Mouse (Mus musculus) G1E (cell line): ENCODE measurements around the gene Gm11214. TPM values are rescaled to one million over a fixed set of nuclear protein-coding genes. Genes with fewer than 3 reads are reported as not detected.

Source experiments
- ATAC-seq: 2 replicates; pipeline ENCODE4 v1.8.0; 2016; ENCODE audit warnings: mild to moderate bottlenecking; ENCODE audit not compliant: insufficient number of reproducible peaks, poor library complexity, low FRiP score, severe bottlenecking; ENCODE audit errors: extremely low read depth
- DNase-seq: peaks from one replicate; pipeline ENCODE4 v3.0.0; 2012; ENCODE audit warnings: low spot score
- H3K27me3 ChIP-seq: 2 replicates; pipeline ENCODE4 v1.6.1; 2012; ENCODE audit warnings: mild to moderate bottlenecking, low read length, inconsistent platforms; ENCODE audit not compliant: insufficient read depth
- H3K36me3 ChIP-seq: replicated peaks from 2 replicates; pipeline ENCODE3; 2012; ENCODE audit warnings: mild to moderate bottlenecking, inconsistent platforms
- H3K4me1 ChIP-seq: 2 replicates; pipeline ENCODE4 v1.6.1; 2012; ENCODE audit warnings: low read depth, low read length, inconsistent platforms, mixed read lengths; ENCODE audit not compliant: insufficient read depth
- H3K4me3 ChIP-seq: 2 replicates; pipeline ENCODE4 v1.5.1; 2012; ENCODE audit warnings: low read depth, mild to moderate bottlenecking, inconsistent platforms, low read length, moderate library complexity, mixed read lengths
- H3K9me3 ChIP-seq: replicated peaks from 2 replicates; pipeline ENCODE4 v1.6.1; 2012; ENCODE audit warnings: inconsistent platforms
- CTCF ChIP-seq: IDR thresholded peaks from 2 replicates; pipeline ENCODE4 v1.5.1; 2012; ENCODE audit warnings: low read depth, low read length, inconsistent platforms, mixed read lengths
- GATA1 ChIP-seq: IDR thresholded peaks from 2 replicates; pipeline ENCODE4 v1.6.1; 2012; ENCODE audit warnings: borderline replicate concordance, low read length, inconsistent platforms, mixed read lengths
- GATA2 ChIP-seq: IDR thresholded peaks from 2 replicates; pipeline ENCODE4 v1.6.1; 2012; ENCODE audit warnings: low read depth, low read length, inconsistent platforms, borderline replicate concordance
- POLR2AphosphoS5 ChIP-seq: IDR thresholded peaks from 2 replicates; pipeline ENCODE4 v1.6.1; 2012; ENCODE audit warnings: low read depth, low read length, inconsistent platforms; ENCODE audit not compliant: insufficient replicate concordance
- TAL1 ChIP-seq: conservative IDR thresholded peaks from 2 replicates; pipeline ENCODE4 v1.6.1; 2012; ENCODE audit warnings: low read depth, low read length, inconsistent platforms, mixed read lengths
- polyA plus RNA-seq: library from polyadenylated mRNA; stranded (reverse); fragments of >175 nt; gene quantifications from 2 replicates; pipeline ENCODE4 v1.2.3, GENCODE M21; 2012
- total RNA-seq, 2 experiments: library from RNA; stranded (forward) in 1 of 2; stranded (reverse) in 1 of 2; fragments of 200-1000 nt in 1 of 2; fragments of >200 nt in 1 of 2; fragmentation: Nextera tagmentation in 1 of 2; gene quantifications; 2 replicates each; pipeline ENCODE4 v1.2.3; 2014 to 2017

Gene Gm11214
- total and polyA plus RNA-seq, 3 experiments, result not detected

GRCm38 (mm10) chr4:63622378-63622835, 40.8 kb downstream of the Gm11214 start, which contains the start of gene Tex48:
Gene Tex48 (minus strand): TSS chr4:63622428.
- no peak for TF ChIP-seq GATA2
- DNase-seq (no peak), ATAC-seq (no peak)
- Histone ChIP-seq H3K27me3 (no peaks in the 10 kb centered on the region), H3K9me3 (peaks cover 12% of the 10 kb centered on the region), H3K36me3 (no peaks in the 10 kb centered on the region), H3K4me3 (no peak within 1 kb of the TSS), H3K4me1 (no peaks in the 10 kb centered on the region)

DNA sequence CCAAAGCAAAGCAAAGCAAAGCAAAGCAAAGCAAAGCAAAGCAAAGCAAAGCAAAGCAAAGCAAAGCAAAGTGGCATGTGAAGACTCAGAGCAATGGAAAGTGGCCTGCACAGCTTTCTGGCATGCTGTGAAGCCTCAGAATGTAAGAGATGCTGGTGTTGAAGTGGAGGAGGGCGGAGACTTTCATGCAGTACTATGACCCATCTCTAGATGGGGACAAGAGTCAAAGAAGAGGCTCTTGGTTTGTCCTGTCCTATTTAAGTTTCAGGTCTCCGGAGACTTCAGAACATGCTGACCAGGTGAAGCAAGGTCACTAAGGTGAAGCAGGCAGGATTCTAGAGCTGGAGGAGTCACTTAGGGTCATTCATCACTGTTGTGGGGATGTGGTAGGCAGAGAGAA, 41.3 kb downstream of the Gm11214 start:
- no peaks in the 10 kb centered on the region for H3K27me3 ChIP-seq
- H3K9me3 ChIP-seq, result peaks cover 8% of the 10 kb centered on the region
- ATAC-seq, result no peak
- TF ChIP-seq GATA2 (no peak), GATA1 (no peak), TAL1 (no peak), POLR2AphosphoS5 (no peak), CTCF (no peak)
- H3K4me1 ChIP-seq, result no peaks in the 10 kb centered on the region
- H3K36me3 ChIP-seq, result no peaks in the 10 kb centered on the region
- no peak for DNase-seq
- no peak overlapping the region for H3K4me3 ChIP-seq

Other genes with a start within 250 kb of the Gm11214 start
- gene Whrn, start 167.4 kb downstream of the Gm11214 start, total RNA-seq (2014; fragmentation: Nextera tagmentation), result not detected in 2 replicates
- gene Whrn, start 167.4 kb downstream of the Gm11214 start, total RNA-seq (2017), result 0.12 and 0.38 TPM in 2 replicates
- not detected in 2 replicates for gene Whrn, start 167.4 kb downstream of the Gm11214 start, polyA plus RNA-seq
- gene Atp6v1g1, start 118.6 kb downstream of the Gm11214 start, total RNA-seq (2014; fragmentation: Nextera tagmentation), result 116 and 120 TPM in 2 replicates
- 220 and 233 TPM in 2 replicates for gene Atp6v1g1, start 118.6 kb downstream of the Gm11214 start, total RNA-seq (2017)
- 128 and 147 TPM in 2 replicates for gene Atp6v1g1, start 118.6 kb downstream of the Gm11214 start, polyA plus RNA-seq
- 3.4 and 4.9 TPM in 2 replicates for gene Tmem268, start 104.6 kb downstream of the Gm11214 start, total RNA-seq (2014; fragmentation: Nextera tagmentation)
- 9.7 and 12.8 TPM in 2 replicates for gene Tmem268, start 104.6 kb downstream of the Gm11214 start, total RNA-seq (2017)
- gene Tmem268, start 104.6 kb downstream of the Gm11214 start, polyA plus RNA-seq, result 3.4 and 3.5 TPM in 2 replicates
- gene Gm11213, start 58.1 kb downstream of the Gm11214 start, total RNA-seq (2014; fragmentation: Nextera tagmentation), result not detected in 2 replicates
- not detected in 2 replicates for gene Gm11213, start 58.1 kb downstream of the Gm11214 start, total RNA-seq (2017)
- not detected in 2 replicates for gene Gm11213, start 58.1 kb downstream of the Gm11214 start, polyA plus RNA-seq
- gene Tex48, start 41.0 kb downstream of the Gm11214 start, total RNA-seq (2014; fragmentation: Nextera tagmentation), result not detected in 2 replicates
- gene Tex48, start 41.0 kb downstream of the Gm11214 start, total RNA-seq (2017), result not detected in 2 replicates
- not detected in 2 replicates for gene Tex48, start 41.0 kb downstream of the Gm11214 start, polyA plus RNA-seq
- not detected in 2 replicates for gene Tnfsf15, start 81.7 kb upstream of the Gm11214 start, total RNA-seq (2014; fragmentation: Nextera tagmentation)
- gene Tnfsf15, start 81.7 kb upstream of the Gm11214 start, total RNA-seq (2017), result 0.11 TPM in 1 of 2 replicates, not detected in the other
- not detected in 2 replicates for gene Tnfsf15, start 81.7 kb upstream of the Gm11214 start, polyA plus RNA-seq
- not detected in 2 replicates for gene Tnfsf8, start 198.0 kb upstream of the Gm11214 start, total RNA-seq (2014; fragmentation: Nextera tagmentation)
- 0.06 TPM in 1 of 2 replicates, not detected in the other for gene Tnfsf8, start 198.0 kb upstream of the Gm11214 start, total RNA-seq (2017)
- gene Tnfsf8, start 198.0 kb upstream of the Gm11214 start, polyA plus RNA-seq, result not detected in 2 replicates